Mouse (Mus musculus): ENCODE measurements around the gene Ccdc22. TPM values are rescaled to one million over a fixed set of nuclear protein-coding genes. Genes with fewer than 3 reads are reported as not detected.

Ccdc22 gene
- polyA plus RNA-seq (2015; fragmentation: Nextera tagmentation; extraction: Ambion mirVana), result 27.9 and 29.6 TPM in 2 replicates

DNA sequence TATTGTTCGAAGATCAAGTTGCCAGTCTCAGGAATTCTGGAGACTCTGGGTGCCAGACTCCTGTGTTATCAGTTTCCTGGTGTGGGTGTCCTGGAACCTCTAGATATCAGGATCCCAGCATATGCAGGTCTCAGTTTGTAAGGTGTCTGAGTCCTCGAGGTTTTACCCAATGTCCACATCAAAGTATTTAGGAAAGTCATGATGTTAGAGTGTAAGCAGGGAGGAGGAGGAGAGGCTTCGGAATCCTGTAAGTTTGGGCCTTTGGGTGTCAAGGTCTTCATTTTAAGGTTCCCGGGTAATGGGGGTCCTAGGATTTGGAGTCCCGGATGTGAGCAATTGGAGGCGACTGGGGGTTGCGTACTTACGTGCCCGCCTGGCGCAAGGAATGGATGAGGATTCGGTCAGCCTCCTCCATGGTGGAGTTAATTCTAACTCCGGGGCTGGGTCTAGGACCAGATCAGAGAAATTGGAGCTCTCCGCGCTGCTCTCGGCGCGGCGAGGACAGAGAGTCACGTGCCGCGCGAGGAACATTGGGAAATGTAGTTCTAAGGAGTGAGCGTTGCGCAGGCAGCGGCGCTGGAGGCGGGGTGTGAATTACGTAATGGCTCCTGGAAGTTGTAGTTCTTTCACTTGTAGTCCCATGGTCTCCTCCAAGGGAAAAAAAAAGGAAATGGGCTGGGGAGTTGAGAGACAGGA lies at the start of gene Ccdc22:
Ccdc22 (minus strand) TSS at position 639 of the 696 bp plus-strand sequence.
- Histone ChIP-seq H3K4me2 (replicated peaks) (peak within 1 kb of the TSS; percentile 61), H3K27ac (no peak within 1 kb of the TSS), H3K36me3 (no peaks in the 10 kb centered on the region; the same call in 1 of the 2 replicates), H3K9me3 (no peaks in the 10 kb centered on the region), H3K4me3 (peak within 1 kb of the TSS; percentile 48), H3K9ac (peak within 1 kb of the TSS; percentile 56), H3K4me1 (no peaks in the 10 kb centered on the region; the same call in 1 of the 2 replicates), H3K27me3 (0 out of 2 replicates have a peak, but pooled peaks cover 3% of the 10 kb centered on the region)
- peak; percentile 94 for ATAC-seq (ENCODE audit: low FRiP score, low read depth)
- WGBS, result 21% methylated on average over 28 of the region's 28 CpGs

DNA sequence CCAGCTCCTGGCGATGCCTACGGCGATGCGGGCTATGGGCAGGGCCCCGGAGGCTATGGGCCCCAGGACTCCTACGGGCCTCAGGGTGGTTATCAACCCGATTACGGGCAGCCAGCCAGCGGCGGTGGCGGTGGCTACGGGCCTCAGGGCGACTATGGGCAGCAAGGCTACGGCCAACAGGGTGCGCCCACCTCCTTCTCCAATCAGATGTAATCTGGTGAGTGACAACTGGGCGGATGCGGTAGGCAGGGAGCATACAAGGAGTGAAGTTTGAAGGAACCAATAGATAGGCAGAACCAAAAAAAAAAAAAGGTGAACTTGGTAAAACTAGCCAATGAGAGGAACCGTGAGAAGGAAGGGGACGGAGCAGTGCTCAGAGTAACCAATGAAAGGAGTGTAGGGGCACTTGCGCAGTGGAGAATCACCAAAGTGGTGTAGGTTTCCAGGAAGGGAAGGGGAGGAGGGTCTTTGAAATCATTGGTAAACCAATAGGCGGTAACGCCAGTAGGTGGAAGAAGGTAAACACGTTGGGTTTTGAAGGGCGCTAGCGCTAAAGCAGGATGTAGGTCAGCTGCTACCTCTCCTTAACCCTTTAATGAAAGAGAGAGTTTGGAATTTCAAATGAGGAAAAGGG lies 43.5 kb upstream of the Ccdc22 start:
- Histone ChIP-seq H3K4me3 (peak overlapping the region; percentile 51), H3K27ac (peak overlapping the region; percentile 61), H3K9me3 (no peaks in the 10 kb centered on the region), H3K9ac (peak overlapping the region; percentile 69), H3K4me2 (replicated peaks) (peak overlapping the region; percentile 62), H3K4me1 (no peaks in the 10 kb centered on the region), H3K27me3 (no peaks in the 10 kb centered on the region), H3K36me3 (no peaks in the 10 kb centered on the region)
- peak; percentile 98 for ATAC-seq (ENCODE audit: low FRiP score, low read depth)
- 12% methylated on average over 25 of the region's 25 CpGs for WGBS

DNA sequence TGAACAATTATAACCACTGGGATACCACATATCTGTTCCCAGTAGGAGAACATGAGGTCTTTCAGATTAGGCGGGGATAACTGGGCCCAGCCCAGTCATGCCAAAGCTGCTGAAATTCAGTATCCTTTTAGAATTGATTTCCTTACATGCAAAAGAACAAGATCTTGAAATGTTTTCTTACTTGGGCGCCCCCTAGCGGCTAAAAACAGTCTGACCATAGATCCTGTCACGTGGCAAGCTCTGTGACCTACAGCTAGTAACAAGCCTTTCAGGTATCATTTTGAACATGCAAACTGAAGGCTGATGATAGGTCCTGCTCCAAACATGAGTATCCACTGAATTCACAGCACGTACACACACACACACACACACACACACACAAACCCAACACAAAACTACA lies 40.0 kb upstream of the Ccdc22 start:
- H3K9me3 ChIP-seq, result no peaks in the 10 kb centered on the region
- H3K4me1 ChIP-seq, result no peaks in the 10 kb centered on the region
- no peak overlapping the region for H3K27ac ChIP-seq
- H3K4me3 ChIP-seq, result no peak overlapping the region
- peaks cover 9% of the 10 kb centered on the region for H3K27me3 ChIP-seq
- H3K4me2 ChIP-seq (replicated peaks), result no peak overlapping the region
- H3K36me3 ChIP-seq, result no peaks in the 10 kb centered on the region
- WGBS, result 11% methylated on average over 5 of the region's 5 CpGs
- H3K9ac ChIP-seq, result no peak overlapping the region
- no peak for ATAC-seq (ENCODE audit: low FRiP score, low read depth)

DNA sequence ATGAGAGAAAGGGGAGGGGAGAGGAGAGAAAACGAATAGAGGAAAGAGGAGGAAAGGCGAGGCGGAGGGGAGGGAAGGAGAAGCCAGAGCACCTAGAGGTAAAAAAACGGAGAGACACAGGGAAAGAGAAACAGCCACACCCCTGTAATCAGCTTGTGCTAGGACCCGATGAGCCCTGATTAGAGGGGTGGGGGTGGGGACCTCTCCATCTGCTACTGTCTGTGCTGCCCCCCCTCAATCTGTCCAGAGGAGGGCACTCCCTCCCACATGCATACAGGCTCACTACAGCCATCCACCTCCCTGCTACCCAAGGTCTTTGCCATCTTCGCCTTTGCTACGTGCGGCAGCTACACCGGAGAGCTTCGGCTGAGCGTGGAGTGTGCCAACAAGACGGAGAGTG lies 35.5 kb upstream of the Ccdc22 start:
- H3K4me3 ChIP-seq, result no peak overlapping the region
- no peak overlapping the region for H3K4me2 ChIP-seq (replicated peaks)
- no peaks in the 10 kb centered on the region for H3K9me3 ChIP-seq
- no peak overlapping the region for H3K27ac ChIP-seq
- H3K4me1 ChIP-seq, result no peaks in the 10 kb centered on the region
- H3K27me3 ChIP-seq, result peaks cover 22% of the 10 kb centered on the region
- ATAC-seq (ENCODE audit: low FRiP score, low read depth), result no peak
- no peak overlapping the region for H3K9ac ChIP-seq
- H3K36me3 ChIP-seq, result no peaks in the 10 kb centered on the region
- WGBS, result 27% methylated on average over 12 of the region's 12 CpGs

DNA sequence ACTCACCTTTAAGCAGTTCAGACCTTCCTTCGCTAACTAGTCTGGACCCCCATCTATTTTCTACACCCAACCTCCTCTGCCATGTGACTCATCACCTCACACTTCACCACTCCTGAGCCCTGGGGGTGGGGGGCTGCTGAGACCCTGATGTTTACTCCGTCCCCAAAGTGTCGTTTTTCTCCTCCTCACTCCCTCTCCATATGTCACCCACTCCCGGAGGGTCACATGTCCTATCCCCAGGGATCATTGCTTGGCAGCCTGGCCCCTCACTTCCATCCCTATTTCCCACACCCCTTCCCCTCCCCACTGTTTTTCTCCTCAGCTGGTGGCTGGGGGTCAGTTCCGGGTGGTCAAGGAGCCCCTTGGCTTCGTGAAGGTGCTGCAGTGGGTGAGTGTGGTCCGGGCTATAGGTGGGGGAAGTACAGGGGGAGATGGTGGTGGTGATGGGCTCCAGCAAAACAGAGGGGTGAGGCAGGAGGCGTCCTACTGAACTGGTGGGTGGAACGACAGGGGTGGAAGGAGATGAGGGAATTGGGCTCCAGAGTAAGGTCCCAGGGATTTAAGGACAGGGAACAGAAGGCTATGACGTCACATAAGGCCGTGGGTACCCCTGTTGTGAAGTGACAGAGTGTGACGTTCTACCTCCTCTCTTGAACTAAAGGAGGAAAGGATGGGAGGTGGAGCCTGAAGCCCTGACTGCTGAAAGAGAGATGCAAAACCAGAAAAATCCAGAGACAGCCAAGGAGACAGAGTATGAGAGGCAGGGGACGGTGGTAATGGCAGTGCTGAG lies 34.4 kb upstream of the Ccdc22 start:
- peaks cover 22% of the 10 kb centered on the region for H3K27me3 ChIP-seq
- no peak overlapping the region for H3K4me2 ChIP-seq (replicated peaks)
- H3K27ac ChIP-seq, result no peak overlapping the region
- no peaks in the 10 kb centered on the region for H3K36me3 ChIP-seq
- ATAC-seq (ENCODE audit: low FRiP score, low read depth), result no peak
- H3K4me3 ChIP-seq, result no peak overlapping the region
- H3K9ac ChIP-seq, result no peak overlapping the region
- H3K9me3 ChIP-seq, result no peaks in the 10 kb centered on the region
- WGBS, result 21% methylated on average over 13 of the region's 13 CpGs
- H3K4me1 ChIP-seq, result no peaks in the 10 kb centered on the region

DNA sequence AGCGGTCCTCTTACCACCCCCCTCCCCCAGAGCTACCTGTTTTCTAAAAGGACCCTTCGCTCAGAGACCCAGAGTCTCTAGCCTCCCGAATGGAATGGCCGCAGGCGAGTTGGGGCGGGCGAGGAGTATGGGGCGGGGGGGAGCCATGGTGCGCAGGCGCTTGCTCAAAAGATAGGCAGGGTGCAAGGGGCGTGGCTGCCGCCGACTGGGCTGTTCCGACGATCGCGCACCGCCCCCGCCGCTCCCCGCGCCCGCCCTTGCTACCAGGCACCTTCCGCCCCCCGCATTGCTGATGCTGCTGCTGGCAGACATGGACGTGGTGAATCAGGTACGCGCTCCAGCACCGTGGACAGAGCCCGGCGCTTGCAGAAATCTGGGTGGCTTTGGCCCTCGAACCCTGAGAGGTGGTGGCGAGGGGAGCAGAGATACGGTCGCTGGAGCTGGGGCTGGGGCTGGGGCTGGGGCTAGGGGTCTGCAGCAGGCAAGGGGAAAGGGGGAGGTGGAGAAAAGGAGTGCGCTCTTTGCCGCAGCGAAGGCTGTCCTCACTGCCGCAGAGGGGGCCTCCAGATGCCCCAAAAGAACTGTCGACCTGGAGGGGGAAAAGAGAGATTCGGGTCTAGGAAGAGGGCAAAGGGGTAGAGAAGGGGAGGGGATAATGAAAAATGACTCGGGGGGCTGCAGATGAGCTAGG lies 33.2 kb upstream of the Ccdc22 start, which contains the start of gene Syp:
Syp (plus strand) TSS at position 71 of the 691 bp plus-strand sequence.
- peak; percentile 81 for ATAC-seq (ENCODE audit: low FRiP score, low read depth)
- Histone ChIP-seq H3K4me3 (peak within 1 kb of the TSS; percentile 23), H3K4me2 (replicated peaks) (peak within 1 kb of the TSS; percentile 55), H3K9me3 (no peaks in the 10 kb centered on the region), H3K27ac (no peak within 1 kb of the TSS), H3K4me1 (no peaks in the 10 kb centered on the region), H3K27me3 (peaks cover 22% of the 10 kb centered on the region), H3K9ac (no peak within 1 kb of the TSS), H3K36me3 (no peaks in the 10 kb centered on the region)
- WGBS, result 8% methylated on average over 29 of the region's 42 CpGs

DNA sequence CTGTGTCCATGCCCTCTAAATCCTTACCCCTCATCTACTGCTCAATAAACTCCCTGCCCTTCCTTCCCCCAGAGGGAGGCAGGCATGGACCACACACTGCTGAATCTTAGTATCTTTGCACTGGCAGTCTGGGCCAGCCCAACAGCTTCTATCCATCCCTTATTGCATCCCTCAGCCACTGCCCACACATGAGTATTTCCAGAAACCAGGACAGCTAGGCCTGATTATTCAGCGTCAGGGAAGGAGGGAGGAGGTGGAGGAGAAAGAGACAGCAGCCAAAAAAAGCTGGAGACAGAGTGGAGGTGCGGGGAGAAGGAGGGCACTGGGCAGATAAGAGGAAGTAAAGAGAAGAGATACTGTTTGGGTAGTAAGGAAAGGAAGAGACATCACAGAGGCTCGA lies 29.8 kb upstream of the Ccdc22 start:
- Histone ChIP-seq H3K4me3 (no peak overlapping the region), H3K27me3 (peaks cover 14% of the 10 kb centered on the region)

DNA sequence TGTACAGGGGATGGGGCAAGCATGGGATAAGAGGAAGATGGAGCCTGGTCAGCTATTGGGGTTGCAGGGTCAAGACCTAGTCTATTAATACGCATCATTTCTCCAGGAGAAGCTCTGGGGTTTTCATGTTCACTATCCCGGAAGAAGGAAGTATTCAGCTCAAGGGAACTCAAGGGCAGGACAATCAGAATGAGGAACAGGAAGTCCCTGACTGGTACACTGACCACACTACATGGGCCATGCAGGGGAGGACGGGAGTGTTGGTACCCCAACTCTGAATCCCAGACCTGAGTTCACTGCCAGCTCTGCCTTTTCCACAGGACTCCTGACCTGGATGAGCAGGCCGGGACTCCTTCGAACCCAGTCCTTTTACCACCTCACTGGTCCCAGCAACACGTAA lies 27.2 kb upstream of the Ccdc22 start:
- Histone ChIP-seq H3K4me2 (replicated peaks) (no peak overlapping the region), H3K9ac (no peak overlapping the region), H3K9me3 (no peaks in the 10 kb centered on the region), H3K4me3 (no peak overlapping the region), H3K27me3 (no peaks in the 10 kb centered on the region), H3K36me3 (no peaks in the 10 kb centered on the region), H3K27ac (no peak overlapping the region), H3K4me1 (no peaks in the 10 kb centered on the region)
- ATAC-seq (ENCODE audit: low FRiP score, low read depth), result no peak
- WGBS, result 94% methylated on average over 6 of the region's 6 CpGs

More for the DNA sequence above, 29.8 kb upstream of the Ccdc22 start:
- H3K36me3 ChIP-seq, result no peaks in the 10 kb centered on the region
- no peaks in the 10 kb centered on the region for H3K4me1 ChIP-seq
- H3K27ac ChIP-seq, result no peak overlapping the region
- H3K9me3 ChIP-seq, result no peaks in the 10 kb centered on the region
- H3K9ac ChIP-seq, result no peak overlapping the region
- ATAC-seq (ENCODE audit: low FRiP score, low read depth), result no peak
- 62% methylated on average over 3 of the region's 3 CpGs for WGBS
- no peak overlapping the region for H3K4me2 ChIP-seq (replicated peaks)

DNA sequence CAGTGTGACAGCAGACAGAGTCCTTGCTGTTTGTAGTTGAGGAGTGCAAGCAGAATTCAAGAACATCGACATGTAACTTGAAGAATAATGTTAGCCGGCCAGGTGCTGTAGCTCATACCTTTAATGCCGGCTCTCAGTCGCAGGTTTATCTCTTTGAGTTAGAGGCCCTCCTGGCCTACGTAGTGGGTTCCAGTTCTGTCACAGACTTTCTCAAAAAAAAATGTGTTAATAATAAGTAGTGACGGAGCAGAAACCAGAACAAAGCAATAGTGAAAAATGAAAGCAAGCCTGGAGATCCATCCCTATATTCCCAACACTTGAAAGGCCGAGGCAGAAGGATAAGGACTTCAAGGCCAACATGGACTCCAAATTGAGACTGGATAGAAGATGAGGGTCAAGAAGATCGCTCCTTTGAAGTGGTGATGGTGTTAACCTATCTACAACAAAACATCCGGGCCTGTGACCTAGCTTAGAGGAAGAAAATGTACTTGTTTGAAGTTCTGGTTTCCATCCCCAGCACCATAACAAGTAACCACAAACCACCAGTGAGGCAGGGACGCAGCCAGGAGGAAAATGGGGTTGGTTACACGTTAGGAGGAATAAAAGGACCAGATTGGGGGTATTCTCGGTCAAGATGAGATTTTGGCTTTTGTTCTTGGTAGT lies 12.7 kb upstream of the Ccdc22 start:
- no peaks in the 10 kb centered on the region for H3K9me3 ChIP-seq
- no peaks in the 10 kb centered on the region for H3K36me3 ChIP-seq
- no peak overlapping the region for H3K4me3 ChIP-seq
- no peaks in the 10 kb centered on the region for H3K27me3 ChIP-seq
- no peak for ATAC-seq (ENCODE audit: low FRiP score, low read depth)
- no peaks in the 10 kb centered on the region for H3K4me1 ChIP-seq
- WGBS, result 79% methylated on average over 12 of the region's 12 CpGs
- H3K27ac ChIP-seq, result no peak overlapping the region
- H3K4me2 ChIP-seq (replicated peaks), result no peak overlapping the region
- H3K9ac ChIP-seq, result no peak overlapping the region

DNA sequence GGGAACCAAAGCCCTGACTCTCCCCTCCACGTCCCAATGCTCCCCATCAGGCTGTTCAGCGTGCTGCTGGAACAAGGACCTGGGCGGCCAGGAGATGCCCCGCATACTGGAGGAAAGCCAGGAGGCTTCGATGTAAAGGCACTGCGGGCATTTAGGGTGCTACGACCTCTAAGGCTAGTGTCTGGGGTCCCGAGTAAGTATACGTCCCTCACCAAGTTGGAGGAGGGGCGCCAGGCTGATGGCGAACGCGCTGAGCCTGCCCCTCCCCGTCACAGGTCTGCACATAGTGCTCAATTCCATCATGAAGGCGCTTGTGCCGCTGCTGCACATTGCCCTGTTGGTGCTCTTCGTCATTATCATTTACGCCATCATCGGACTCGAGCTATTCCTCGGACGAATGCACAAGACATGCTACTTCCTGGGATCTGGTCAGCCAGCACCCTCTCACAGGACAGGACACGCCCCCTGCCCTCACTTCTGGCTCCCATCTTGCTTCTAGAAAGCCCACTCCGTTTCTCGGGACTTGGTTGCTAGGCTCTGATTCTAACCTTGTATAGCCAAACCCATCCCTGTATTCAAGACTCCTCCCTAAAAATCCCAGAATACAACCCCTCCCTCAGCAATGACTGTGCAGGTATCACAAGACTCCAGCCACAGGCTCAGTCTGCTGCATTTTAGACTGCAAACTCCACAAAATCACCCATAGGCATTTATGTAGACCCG lies 5.4 kb upstream of the Ccdc22 start:
- Histone ChIP-seq H3K4me2 (replicated peaks) (peak overlapping the region; percentile 72), H3K36me3 (no peaks in the 10 kb centered on the region), H3K27me3 (0 out of 2 replicates have a peak, but pooled peaks cover 3% of the 10 kb centered on the region), H3K27ac (no peak overlapping the region), H3K4me3 (peak overlapping the region; percentile 43), H3K9me3 (no peaks in the 10 kb centered on the region), H3K4me1 (no peaks in the 10 kb centered on the region), H3K9ac (peak overlapping the region; percentile 51)
- ATAC-seq (ENCODE audit: low FRiP score, low read depth), result no peak
- 21% methylated on average over 26 of the region's 26 CpGs for WGBS

DNA sequence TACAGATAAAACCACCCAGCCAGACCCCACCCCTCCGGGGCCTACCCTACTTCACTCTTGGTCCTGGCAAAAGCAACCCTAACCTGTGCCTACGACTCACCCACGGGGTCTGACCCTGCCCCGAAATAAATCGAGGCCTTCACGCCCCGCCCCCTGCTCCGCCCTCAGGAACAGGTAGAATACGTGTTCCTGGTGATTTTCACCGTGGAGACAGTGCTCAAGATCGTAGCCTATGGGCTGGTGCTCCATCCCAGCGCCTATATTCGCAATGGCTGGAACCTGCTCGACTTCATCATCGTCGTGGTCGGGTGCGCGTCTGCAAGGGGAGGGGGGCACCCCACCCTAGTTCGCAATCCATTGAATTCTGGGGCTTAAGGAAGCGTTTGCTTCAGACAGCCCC lies 4.7 kb upstream of the Ccdc22 start:
- H3K27me3 ChIP-seq, result 0 out of 2 replicates have a peak, but pooled peaks cover 3% of the 10 kb centered on the region
- H3K9ac ChIP-seq, result peak overlapping the region; percentile 51
- ATAC-seq (ENCODE audit: low FRiP score, low read depth), result no peak
- no peaks in the 10 kb centered on the region for H3K9me3 ChIP-seq
- peak overlapping the region; percentile 43 for H3K4me3 ChIP-seq
- H3K4me1 ChIP-seq, result no peaks in the 10 kb centered on the region
- H3K4me2 ChIP-seq (replicated peaks), result peak overlapping the region; percentile 72
- H3K27ac ChIP-seq, result no peak overlapping the region
- 17% methylated on average over 21 of the region's 21 CpGs for WGBS
- H3K36me3 ChIP-seq, result no peaks in the 10 kb centered on the region
